Mouse (Mus musculus) stomach, postnatal 0 days (tissue): ENCODE data around the gene Mcm7.

Experiments
- CTCF ChIP-seq: IDR thresholded peaks from 2 replicates; pipeline ENCODE4 v1.5.1; 2016; ENCODE audit warnings: antibody characterized with exemption, low read depth, mild to moderate bottlenecking, moderate library complexity
- EP300 ChIP-seq: optimal IDR thresholded peaks from 2 replicates; pipeline ENCODE3; 2016; ENCODE audit warnings: antibody characterized with exemption

GRCm38 (mm10) chr5:138154390-138154789 lies 17.8 kb downstream of the Mcm7 start:
- TF ChIP-seq CTCF (no peak), EP300 (no peak)
